Mouse (Mus musculus): Measurements from ENCODE around the gene Prss35. TPM values are rescaled to one million over a fixed set of nuclear protein-coding genes. Genes with fewer than 3 reads are reported as not detected.

Gene Prss35
- total RNA-seq, 2 experiments from 2014 or later, result 11.9 to 15.4 TPM

GRCm38 (mm10) chr9:86781426-86781825 is 38.0 kb downstream of the Prss35 start:
- no peak for DNase-seq (ENCODE audit: extremely low spot score in 1 of 2, low spot score in 2 of 2)
- intact Hi-C loops (cut with DNase I), result no loop called here

- intact Hi-C loops (cut with DNase I), result no loop called here
- no peak for DNase-seq (ENCODE audit: extremely low spot score in 1 of 2, low spot score in 2 of 2)
Measured at GRCm38 (mm10) chr9:86782836-86783235, 39.4 kb downstream of the Prss35 start.

- intact Hi-C loops (cut with DNase I), result no loop called here
- no peak for DNase-seq (ENCODE audit: extremely low spot score in 1 of 2, low spot score in 2 of 2)
Measured at GRCm38 (mm10) chr9:86789186-86789585, 45.7 kb downstream of the Prss35 start.

- intact Hi-C loops (cut with DNase I), result no loop called here
- DNase-seq (ENCODE audit: extremely low spot score in 1 of 2, low spot score in 2 of 2), result no peak
Measured at GRCm38 (mm10) chr9:86791927-86792326, 48.5 kb downstream of the Prss35 start.

- DNase-seq (ENCODE audit: extremely low spot score in 1 of 2, low spot score in 2 of 2), result no peak
- intact Hi-C loops (cut with DNase I), result no loop called here
Measured at GRCm38 (mm10) chr9:86795236-86795635, 51.8 kb downstream of the Prss35 start.

GRCm38 (mm10) chr9:86797553-86797952 is 54.1 kb downstream of the Prss35 start:
- no peak for DNase-seq (ENCODE audit: extremely low spot score in 1 of 2, low spot score in 2 of 2)
- intact Hi-C loops (cut with DNase I), result no loop called here

- intact Hi-C loops (cut with DNase I), result no loop called here
- DNase-seq (ENCODE audit: extremely low spot score in 1 of 2, low spot score in 2 of 2), result no peak
Measured at GRCm38 (mm10) chr9:86798129-86798528, 54.7 kb downstream of the Prss35 start.

- no peak for DNase-seq (ENCODE audit: extremely low spot score in 1 of 2, low spot score in 2 of 2)
- intact Hi-C loops (cut with DNase I), result no loop called here
Measured at GRCm38 (mm10) chr9:86798686-86799085, 55.2 kb downstream of the Prss35 start.

GRCm38 (mm10) chr9:86799099-86799498 is 55.6 kb downstream of the Prss35 start:
- intact Hi-C loops (cut with DNase I), result no loop called here

GRCm38 (mm10) chr9:86800600-86801163 is 57.2 kb downstream of the Prss35 start:
- DNase-seq (ENCODE audit: extremely low spot score in 1 of 2, low spot score in 2 of 2), result no peak
- intact Hi-C loops (cut with DNase I), result no loop called here

More at GRCm38 (mm10) chr9:86799099-86799498, 55.6 kb downstream of the Prss35 start:
- no peak for DNase-seq (ENCODE audit: extremely low spot score in 1 of 2, low spot score in 2 of 2)

Other genes starting within 250 kb of the Prss35 start
- gene Pgm3, start 171.8 kb upstream of the Prss35 start, total RNA-seq (2021), result 10 to 100 TPM; 18.1 to 21.7 TPM
- 10 to 100 TPM; 41.4 to 42.8 TPM for gene Rwdd2a, start 171.7 kb upstream of the Prss35 start, total RNA-seq (2021)
- gene Me1, start 47.7 kb upstream of the Prss35 start, total RNA-seq (2021), result 10 to 100 TPM; 76.3 to 77.7 TPM
- gene Snap91, start 137.0 kb downstream of the Prss35 start, total RNA-seq (2021), result 100 to 1,000 TPM; 528 to 545 TPM

Data from left cerebral cortex, postnatal 10 days (tissue).